Mouse (Mus musculus) forebrain, embryonic 16.5 days (tissue): ENCODE results near the gene Psmb7. TPM values are rescaled to one million over a fixed set of nuclear protein-coding genes. Genes with fewer than 3 reads are reported as not detected.
A peak's percentile ranks its signal among the peaks of the same experiment; 100 is the strongest.

Experiments used
- ATAC-seq: fragments of 200-750 bp; cut with Nextera tagmentation; 2 replicates; pipeline ENCODE4 v1.8.0; 2017; ENCODE audit warnings: mild to moderate bottlenecking, moderate library complexity
- H3K27ac ChIP-seq: fragments of 300-500 bp; sonication (generic); 2 replicates; pipeline ENCODE4 v1.5.1; 2014; ENCODE audit warnings: low read length, control low read depth
- H3K27me3 ChIP-seq: fragments of 300-500 bp; sonication (generic); replicated peaks from 2 replicates; pipeline ENCODE4 v1.6.1; 2014; ENCODE audit warnings: low read length; ENCODE audit not compliant: control insufficient read depth, insufficient read depth
- H3K36me3 ChIP-seq: fragments of 300-500 bp; sonication (generic); 2 replicates; pipeline ENCODE4 v1.6.1; 2014; ENCODE audit not compliant: control insufficient read depth, insufficient read depth
- H3K4me1 ChIP-seq: fragments of 300-500 bp; sonication (generic); replicated peaks from 2 replicates; pipeline ENCODE4 v1.6.1; 2014; ENCODE audit warnings: low read length; ENCODE audit not compliant: control insufficient read depth, insufficient read depth
- H3K4me2 ChIP-seq: fragments of 300-500 bp; sonication (generic); 2 replicates; pipeline ENCODE4 v1.6.1; 2014; ENCODE audit warnings: mild to moderate bottlenecking, low read length, control low read depth
- H3K4me3 ChIP-seq: fragments of 300-500 bp; sonication (generic); replicated peaks from 2 replicates; pipeline ENCODE4 v1.5.1; 2014; ENCODE audit warnings: mild to moderate bottlenecking, low read length, control low read depth
- H3K9ac ChIP-seq: fragments of 300-500 bp; sonication (generic); replicated peaks from 2 replicates; pipeline ENCODE4 v1.6.1; 2014; ENCODE audit warnings: low read depth, low read length, control low read depth
- H3K9me3 ChIP-seq: fragments of 300-500 bp; sonication (generic); 2 replicates; pipeline ENCODE4 v1.6.1; 2016; ENCODE audit warnings: low read length; ENCODE audit not compliant: control insufficient read depth
- WGBS: fragments of 180-500 bp; shearing (Covaris S2); extraction: QIAGEN DNeasy Blood & Tissue Kit; methylation state at CpG from one replicate; pipeline ENCODE4 v1.1.7; 2014; 5-methylcytosine and 5-hydroxymethylcytosine counted together
- polyA plus RNA-seq: library from polyadenylated mRNA; unstranded; fragments of >200 nt; fragmentation: Nextera tagmentation; extraction: Ambion mirVana; gene quantifications from 2 replicates; pipeline ENCODE4 v1.2.1, GENCODE M21; 2015

The Psmb7 gene
- polyA plus RNA-seq, 1 experiment from 2014 or later = 289 TPM

- WGBS = 83% methylated on average over 3 of the region's 3 CpGs
- ATAC-seq = no peak
Measured at GRCm38 (mm10) chr2:38623411-38623810, 20.5 kb downstream of the Psmb7 start.

GRCm38 (mm10) chr2:38621610-38622021 lies 22.3 kb downstream of the Psmb7 start:
- Histone ChIP-seq H3K9ac (peak overlapping the region; percentile 33; the same call in 1 of the 2 replicates), H3K4me2 (0 out of 2 replicates have a peak overlapping the region, but pooled peaks have one; percentile 16)
- peak; percentile 94 for ATAC-seq

More at GRCm38 (mm10) chr2:38623411-38623810, 20.5 kb downstream of the Psmb7 start:
- no peak overlapping the region for H3K9ac ChIP-seq
- no peak overlapping the region for H3K27ac ChIP-seq
- no peak overlapping the region for H3K4me3 ChIP-seq
- peaks cover 17% of the 10 kb centered on the region for H3K4me1 ChIP-seq
- no peaks in the 10 kb centered on the region for H3K27me3 ChIP-seq
- H3K9me3 ChIP-seq = no peaks in the 10 kb centered on the region
- H3K36me3 ChIP-seq = peaks cover 5% of the 10 kb centered on the region; the same call in 1 of the 2 replicates
- H3K4me2 ChIP-seq = no peak overlapping the region

GRCm38 (mm10) chr2:38621076-38621475 lies 22.8 kb downstream of the Psmb7 start:
- 77% methylated on average over 4 of the region's 4 CpGs for WGBS
- no peak overlapping the region for H3K9ac ChIP-seq

More at GRCm38 (mm10) chr2:38621610-38622021, 22.3 kb downstream of the Psmb7 start:
- Histone ChIP-seq H3K4me3 (no peak overlapping the region), H3K27me3 (no peaks in the 10 kb centered on the region), H3K9me3 (no peaks in the 10 kb centered on the region), H3K36me3 (peaks cover 5% of the 10 kb centered on the region; the same call in 1 of the 2 replicates), H3K27ac (peak overlapping the region; percentile 74), H3K4me1 (peaks cover 19% of the 10 kb centered on the region)
- 24% methylated on average over 6 of the region's 6 CpGs for WGBS

GRCm38 (mm10) chr2:38619777-38620176 lies 24.1 kb downstream of the Psmb7 start:
- WGBS = 84% methylated on average over 4 of the region's 4 CpGs
- Histone ChIP-seq H3K27me3 (no peaks in the 10 kb centered on the region), H3K4me1 (peaks cover 36% of the 10 kb centered on the region), H3K4me2 (no peak overlapping the region), H3K9me3 (no peaks in the 10 kb centered on the region), H3K4me3 (no peak overlapping the region), H3K27ac (no peak overlapping the region), H3K9ac (no peak overlapping the region), H3K36me3 (no peaks in the 10 kb centered on the region)
- no peak for ATAC-seq

More at GRCm38 (mm10) chr2:38621076-38621475, 22.8 kb downstream of the Psmb7 start:
- no peak for ATAC-seq
- Histone ChIP-seq H3K4me1 (peaks cover 23% of the 10 kb centered on the region), H3K4me3 (no peak overlapping the region), H3K4me2 (no peak overlapping the region), H3K27me3 (no peaks in the 10 kb centered on the region), H3K36me3 (peaks cover 3% of the 10 kb centered on the region; the same call in 1 of the 2 replicates), H3K9me3 (no peaks in the 10 kb centered on the region), H3K27ac (peak overlapping the region; percentile 74)

- WGBS = 81% methylated on average over 5 of the region's 5 CpGs
- no peak for ATAC-seq
- H3K4me3 ChIP-seq = no peak overlapping the region
- H3K4me2 ChIP-seq = no peak overlapping the region
- H3K36me3 ChIP-seq = no peaks in the 10 kb centered on the region
- H3K9me3 ChIP-seq = no peaks in the 10 kb centered on the region
- H3K27ac ChIP-seq = no peak overlapping the region
- no peak overlapping the region for H3K9ac ChIP-seq
- no peaks in the 10 kb centered on the region for H3K27me3 ChIP-seq
- peaks cover 38% of the 10 kb centered on the region for H3K4me1 ChIP-seq
Measured at GRCm38 (mm10) chr2:38616956-38617872, 26.7 kb downstream of the Psmb7 start.

- Histone ChIP-seq H3K27ac (no peak overlapping the region; the same call in 1 of the 2 replicates), H3K4me3 (no peak overlapping the region), H3K4me1 (peaks cover 31% of the 10 kb centered on the region), H3K27me3 (no peaks in the 10 kb centered on the region), H3K9me3 (no peaks in the 10 kb centered on the region), H3K9ac (no peak overlapping the region), H3K36me3 (no peaks in the 10 kb centered on the region), H3K4me2 (no peak overlapping the region)
- 27% methylated on average over 4 of the region's 4 CpGs for WGBS
- no peak for ATAC-seq
Measured at GRCm38 (mm10) chr2:38616072-38616471, 27.8 kb downstream of the Psmb7 start.

- ATAC-seq = no peak
- Histone ChIP-seq H3K9me3 (no peaks in the 10 kb centered on the region), H3K4me3 (no peak overlapping the region), H3K27me3 (no peaks in the 10 kb centered on the region), H3K9ac (no peak overlapping the region), H3K4me1 (peaks cover 34% of the 10 kb centered on the region), H3K27ac (peak overlapping the region; percentile 51; the same call in 1 of the 2 replicates), H3K4me2 (no peak overlapping the region), H3K36me3 (no peaks in the 10 kb centered on the region)
- 42% methylated on average over 6 of the region's 6 CpGs for WGBS
Measured at GRCm38 (mm10) chr2:38614437-38614836, 29.4 kb downstream of the Psmb7 start.

GRCm38 (mm10) chr2:38613576-38613975 lies 30.3 kb downstream of the Psmb7 start:
- H3K4me1 ChIP-seq = peaks cover 42% of the 10 kb centered on the region
- no peak overlapping the region for H3K27ac ChIP-seq

GRCm38 (mm10) chr2:38612596-38612995 lies 31.3 kb downstream of the Psmb7 start:
- H3K27ac ChIP-seq = no peak overlapping the region
- H3K36me3 ChIP-seq = no peaks in the 10 kb centered on the region
- no peak overlapping the region for H3K4me3 ChIP-seq
- no peak overlapping the region for H3K4me2 ChIP-seq
- peaks cover 42% of the 10 kb centered on the region for H3K4me1 ChIP-seq
- H3K9me3 ChIP-seq = no peaks in the 10 kb centered on the region
- no peak for ATAC-seq
- H3K27me3 ChIP-seq = no peaks in the 10 kb centered on the region
- WGBS = 84% methylated on average over 6 of the region's 6 CpGs
- H3K9ac ChIP-seq = no peak overlapping the region

More at GRCm38 (mm10) chr2:38613576-38613975, 30.3 kb downstream of the Psmb7 start:
- no peak overlapping the region for H3K9ac ChIP-seq
- no peaks in the 10 kb centered on the region for H3K36me3 ChIP-seq
- no peak for ATAC-seq
- no peaks in the 10 kb centered on the region for H3K27me3 ChIP-seq
- H3K9me3 ChIP-seq = no peaks in the 10 kb centered on the region
- H3K4me2 ChIP-seq = no peak overlapping the region
- no peak overlapping the region for H3K4me3 ChIP-seq
- 90% methylated on average over 3 of the region's 3 CpGs for WGBS
